Mouse (Mus musculus) lung, embryonic 14.5 days (tissue): ENCODE results near the gene Bcl10. TPM values are rescaled to one million over a fixed set of nuclear protein-coding genes. Genes with fewer than 3 reads are reported as not detected.

Source experiments
- ATAC-seq: fragments of 200-750 bp; cut with Nextera tagmentation; 2 replicates; pipeline ENCODE4 v1.8.0; 2017; ENCODE audit warnings: mild to moderate bottlenecking, moderate TSS enrichment, moderate library complexity; ENCODE audit not compliant: insufficient read depth
- DNase-seq: peaks from one replicate; pipeline ENCODE4 v3.0.0-alpha.2; 2015
- H3K27ac ChIP-seq: fragments of 300-500 bp; sonication (generic); 2 replicates; pipeline ENCODE4 v1.5.1; 2014; ENCODE audit warnings: low read depth, mild to moderate bottlenecking, moderate library complexity
- H3K27me3 ChIP-seq: fragments of 300-500 bp; sonication (generic); 2 replicates; pipeline ENCODE4 v1.6.1; 2014; ENCODE audit warnings: low read length, control low read depth; ENCODE audit not compliant: insufficient read depth
- H3K36me3 ChIP-seq: fragments of 300-500 bp; sonication (generic); 2 replicates; pipeline ENCODE4 v1.6.1; 2014; ENCODE audit warnings: control low read depth; ENCODE audit not compliant: insufficient read depth
- H3K4me1 ChIP-seq: fragments of 300-500 bp; sonication (generic); 2 replicates; pipeline ENCODE4 v1.6.1; 2014; ENCODE audit warnings: antibody characterized with exemption, control low read depth; ENCODE audit not compliant: insufficient read depth
- H3K4me2 ChIP-seq: fragments of 300-500 bp; sonication (generic); 2 replicates; pipeline ENCODE4 v1.6.1; 2014; ENCODE audit warnings: mild to moderate bottlenecking
- H3K4me3 ChIP-seq: fragments of 300-500 bp; sonication (generic); 2 replicates; pipeline ENCODE4 v1.5.1; 2014; ENCODE audit warnings: low read depth, low read length
- H3K9ac ChIP-seq: fragments of 300-500 bp; sonication (generic); 2 replicates; pipeline ENCODE4 v1.6.1; 2014
- H3K9me3 ChIP-seq: fragments of 300-500 bp; sonication (generic); 2 replicates; pipeline ENCODE4 v1.6.1; 2016; ENCODE audit warnings: low read depth, low read length, control low read depth
- CTCF ChIP-seq: IDR thresholded peaks from 2 replicates; pipeline ENCODE4 v1.5.1; 2016; ENCODE audit warnings: antibody characterized with exemption, low read depth
- WGBS: fragments of 180-500 bp; shearing (Covaris S2); extraction: QIAGEN DNeasy Blood & Tissue Kit; methylation state at CpG from one replicate; pipeline ENCODE4 v1.1.7; 2014; 5-methylcytosine and 5-hydroxymethylcytosine counted together
- polyA plus RNA-seq: library from polyadenylated mRNA; unstranded; fragments of >200 nt; fragmentation: Nextera tagmentation; extraction: Ambion mirVana; gene quantifications from 2 replicates; pipeline ENCODE4 v1.2.1, GENCODE M21; 2014

Bcl10 gene
- polyA plus RNA-seq, 1 experiment from 2014 or later: 50.7 TPM

GRCm38 (mm10) chr3:145951287-145952165, 28.9 kb downstream of the Bcl10 start:
- 69% methylated on average over 17 of the region's 17 CpGs for WGBS
- no peaks in the 10 kb centered on the region for H3K27me3 ChIP-seq
- TF ChIP-seq CTCF: no peak
- no peak overlapping the region for H3K4me3 ChIP-seq
- no peaks in the 10 kb centered on the region for H3K9me3 ChIP-seq
- H3K4me1 ChIP-seq: no peaks in the 10 kb centered on the region; the same call in 1 of the 2 replicates
- no peak overlapping the region for H3K4me2 ChIP-seq
- DNase-seq (no peak), ATAC-seq (no peak)
- no peaks in the 10 kb centered on the region for H3K36me3 ChIP-seq
- H3K9ac ChIP-seq: no peak overlapping the region
- H3K27ac ChIP-seq: no peak overlapping the region

- no peak for TF ChIP-seq CTCF
- H3K27me3 ChIP-seq: no peaks in the 10 kb centered on the region
- H3K4me2 ChIP-seq: no peak overlapping the region
- no peak overlapping the region for H3K4me3 ChIP-seq
- ATAC-seq (no peak), DNase-seq (no peak)
- 35% methylated on average over 7 of the region's 7 CpGs for WGBS
- H3K36me3 ChIP-seq: no peaks in the 10 kb centered on the region
- no peak overlapping the region for H3K9ac ChIP-seq
- H3K4me1 ChIP-seq: no peaks in the 10 kb centered on the region; the same call in 1 of the 2 replicates
- H3K9me3 ChIP-seq: 0 out of 2 replicates have a peak, but pooled peaks cover 3% of the 10 kb centered on the region
- no peak overlapping the region for H3K27ac ChIP-seq
Observed at GRCm38 (mm10) chr3:145952945-145953344, 30.3 kb downstream of the Bcl10 start.

- no peak overlapping the region for H3K27ac ChIP-seq
- DNase-seq (no peak), ATAC-seq (no peak)
- H3K36me3 ChIP-seq: no peaks in the 10 kb centered on the region
- 62% methylated on average over 2 of the region's 2 CpGs for WGBS
- no peaks in the 10 kb centered on the region; the same call in 1 of the 2 replicates for H3K4me1 ChIP-seq
- H3K4me2 ChIP-seq: no peak overlapping the region
- no peak for TF ChIP-seq CTCF
- no peaks in the 10 kb centered on the region for H3K27me3 ChIP-seq
- H3K9ac ChIP-seq: no peak overlapping the region
- H3K4me3 ChIP-seq: no peak overlapping the region
- 0 out of 2 replicates have a peak, but pooled peaks cover 3% of the 10 kb centered on the region for H3K9me3 ChIP-seq
Observed at GRCm38 (mm10) chr3:145953411-145953810, 30.8 kb downstream of the Bcl10 start.

- WGBS: 66% methylated on average over 1 of the region's 1 CpGs
- H3K9ac ChIP-seq: no peak overlapping the region
- no peaks in the 10 kb centered on the region for H3K36me3 ChIP-seq
- 0 out of 2 replicates have a peak, but pooled peaks cover 3% of the 10 kb centered on the region for H3K9me3 ChIP-seq
- H3K27me3 ChIP-seq: peaks cover 4% of the 10 kb centered on the region; the same call in 1 of the 2 replicates
- TF ChIP-seq CTCF: no peak
- H3K4me1 ChIP-seq: peaks cover 10% of the 10 kb centered on the region; the same call in 1 of the 2 replicates
- no peak overlapping the region for H3K4me3 ChIP-seq
- ATAC-seq: no peak
- no peak overlapping the region for H3K4me2 ChIP-seq
- DNase-seq: no peak
- H3K27ac ChIP-seq: no peak overlapping the region
Observed at GRCm38 (mm10) chr3:145959824-145960223, 37.2 kb downstream of the Bcl10 start.

GRCm38 (mm10) chr3:145962411-145962810, 39.8 kb downstream of the Bcl10 start:
- H3K27ac ChIP-seq: peak overlapping the region; percentile 82; the same call in 1 of the 2 replicates

GRCm38 (mm10) chr3:145963101-145964017, 40.8 kb downstream of the Bcl10 start:
- Histone ChIP-seq H3K36me3 (no peaks in the 10 kb centered on the region), H3K9ac (peak overlapping the region; percentile 3; the same call in 1 of the 2 replicates), H3K27me3 (peaks cover 4% of the 10 kb centered on the region; the same call in 1 of the 2 replicates), H3K4me1 (peaks cover 16% of the 10 kb centered on the region), H3K27ac (peak overlapping the region; percentile 82), H3K4me3 (no peak overlapping the region), H3K4me2 (peak overlapping the region; percentile 46), H3K9me3 (no peaks in the 10 kb centered on the region)
- peak; percentile 14 for ATAC-seq
- peak; percentile 71 for DNase-seq
- TF ChIP-seq CTCF: no peak
- WGBS: 17% methylated on average over 31 of the region's 31 CpGs

More at GRCm38 (mm10) chr3:145962411-145962810, 39.8 kb downstream of the Bcl10 start:
- H3K4me3 ChIP-seq: no peak overlapping the region
- peaks cover 16% of the 10 kb centered on the region for H3K4me1 ChIP-seq
- DNase-seq: peak; percentile 61
- H3K36me3 ChIP-seq: no peaks in the 10 kb centered on the region
- ATAC-seq: no peak
- H3K4me2 ChIP-seq: peak overlapping the region; percentile 46; the same call in 1 of the 2 replicates
- H3K9me3 ChIP-seq: 0 out of 2 replicates have a peak, but pooled peaks cover 3% of the 10 kb centered on the region
- TF ChIP-seq CTCF: no peak
- WGBS: 26% methylated on average over 9 of the region's 9 CpGs
- H3K27me3 ChIP-seq: peaks cover 4% of the 10 kb centered on the region; the same call in 1 of the 2 replicates
- no peak overlapping the region for H3K9ac ChIP-seq
